Comparison of ENCODE assay signal across 14 mouse cellular contexts in genomic region chr16:9533564-9534332, GRCm38 (mm10).
DNase-seq lines count a peak whose midpoint lies in the region; ATAC-seq lines count a peak whose summit lies in the region.
"Had no signal": no experiment of that assay in that cellular context is flagged by ENCODE, and none has a peak within 500 bp of the region (broad histone marks: within the 10 kb centered on the region; RNA-seq: fewer than 3 reads in every experiment).

No protein-coding gene starts in this region.

- no peak overlapping the region for H3K4me2 ChIP-seq in forebrain, embryonic 15.5 days (replicated peaks)
- no peak overlapping the region for H3K4me2 ChIP-seq in midbrain, embryonic 12.5 days (replicated peaks)
- H3K4me2 ChIP-seq: kidney, embryonic 15.5 days; limb, embryonic 15.5 days had no signal

- peaks cover 18% of the 10 kb centered on the region for H3K4me1 ChIP-seq in forebrain, embryonic 15.5 days
- peaks cover 23% of the 10 kb centered on the region for H3K4me1 ChIP-seq in midbrain, embryonic 12.5 days
- H3K4me1 ChIP-seq: kidney, embryonic 15.5 days; limb, embryonic 15.5 days had no signal

- ATAC-seq in forebrain, embryonic 15.5 days (replicated peaks): peak; percentile 67
- ATAC-seq in midbrain, embryonic 12.5 days (ENCODE audit: low FRiP score, low read depth): peak; percentile 89

- no peak overlapping the region for H3K27ac ChIP-seq in forebrain, embryonic 15.5 days (replicated peaks)
- H3K27ac ChIP-seq in midbrain, embryonic 12.5 days (replicated peaks): peak overlapping the region; percentile 52
- H3K27ac ChIP-seq: kidney, embryonic 15.5 days; limb, embryonic 15.5 days had no signal

- peak; percentile 20 to 34 for DNase-seq in cerebellum, postnatal 10 days
- DNase-seq in cerebellum, postnatal 36 days: no peak
- peak; percentile 16 for DNase-seq in telencephalon, adult 2 months (ENCODE audit: low read depth, low spot score)
- DNase-seq in cerebellum, adult 9-11 months: no peak
- DNase-seq in layer of hippocampus, adult 8-10 months (ENCODE audit: low spot score in 2 of 2): no peak
- no peak for DNase-seq in thymus, postnatal 0 days (ENCODE audit: low spot score)
- DNase-seq: gastrocnemius, postnatal 14 days; heart, postnatal 36 days; layer of hippocampus, postnatal 36 days; lung, postnatal 36 days had no signal

- H3K4me3 ChIP-seq in forebrain, embryonic 15.5 days: no peak overlapping the region
- H3K4me3 ChIP-seq in midbrain, embryonic 12.5 days: no peak overlapping the region
- H3K4me3 ChIP-seq: kidney, embryonic 15.5 days; limb, embryonic 15.5 days had no signal

- H3K27me3 ChIP-seq in forebrain, embryonic 15.5 days: no peaks in the 10 kb centered on the region
- H3K27me3 ChIP-seq in midbrain, embryonic 12.5 days: peaks cover 48% of the 10 kb centered on the region
- H3K27me3 ChIP-seq: kidney, embryonic 15.5 days; limb, embryonic 15.5 days had no signal

- H3K9ac ChIP-seq in forebrain, embryonic 15.5 days (replicated peaks): no peak overlapping the region
- no peak overlapping the region for H3K9ac ChIP-seq in midbrain, embryonic 12.5 days (replicated peaks)
- H3K9ac ChIP-seq: kidney, embryonic 15.5 days; limb, embryonic 15.5 days had no signal

- no peaks in the 10 kb centered on the region for H3K36me3 ChIP-seq in forebrain, embryonic 15.5 days
- no peaks in the 10 kb centered on the region for H3K36me3 ChIP-seq in midbrain, embryonic 12.5 days
- H3K36me3 ChIP-seq: kidney, embryonic 15.5 days; limb, embryonic 15.5 days had no signal

- no peaks in the 10 kb centered on the region for H3K9me3 ChIP-seq in forebrain, embryonic 15.5 days
- no peaks in the 10 kb centered on the region for H3K9me3 ChIP-seq in midbrain, embryonic 12.5 days
- H3K9me3 ChIP-seq: kidney, embryonic 15.5 days; limb, embryonic 15.5 days had no signal

- 27% methylated on average over 9 of the region's 9 CpGs for WGBS in forebrain, embryonic 15.5 days
- 17% methylated on average over 9 of the region's 9 CpGs for WGBS in midbrain, embryonic 12.5 days

Comparison
In these comparisons a context has a peak if more than half of its experiments do, and no peak if none do; other contexts are left out.
1. DNase-seq: peak in cerebellum, postnatal 10 days (2 of 2) and telencephalon, adult 2 months (single experiment); none in cerebellum, postnatal 36 days (0 of 2), cerebellum, adult 9-11 months (single experiment), layer of hippocampus, adult 8-10 months (0 of 2) and thymus, postnatal 0 days (single experiment).